Mouse (Mus musculus) CH12.LX (cell line): Measurements from ENCODE around the gene Olfr427. TPM values are rescaled to one million over a fixed set of nuclear protein-coding genes. Genes with fewer than 3 reads are reported as not detected.

ENCODE experiments used
- DNase-seq: peaks from one replicate; pipeline ENCODE4 v3.0.0-alpha.2; 2013; ENCODE audit errors: extremely low read depth
- H3K27ac ChIP-seq: 2 replicates; pipeline ENCODE4 v1.5.1; 2012; ENCODE audit warnings: low read depth, mild to moderate bottlenecking, control low read depth, moderate library complexity; ENCODE audit not compliant: insufficient read depth
- H3K27me3 ChIP-seq: replicated peaks from 2 replicates; pipeline ENCODE3; 2012; ENCODE audit warnings: inconsistent platforms
- H3K36me3 ChIP-seq, 2 experiments: replicated peaks in 1 of 2; 2 replicates each; pipeline versions ENCODE3 to v1.6.1; 2012; ENCODE audit warnings: inconsistent platforms in 1 of 2, low read length in 1 of 2, mild to moderate bottlenecking in 1 of 2, mixed read lengths in 1 of 2, moderate library complexity in 1 of 2; ENCODE audit not compliant: control insufficient read depth in 1 of 2, insufficient read depth in 1 of 2
- H3K4me1 ChIP-seq, 2 experiments: 2 replicates each; pipeline ENCODE4 v1.6.1; 2012; ENCODE audit warnings: inconsistent platforms in 1 of 2, moderate library complexity in 1 of 2; ENCODE audit not compliant: insufficient read depth in 2 of 2, control insufficient read depth in 1 of 2
- H3K4me2 ChIP-seq: 2 replicates; pipeline ENCODE4 v1.6.1; 2012; ENCODE audit warnings: low read depth, mild to moderate bottlenecking, control low read depth; ENCODE audit not compliant: poor library complexity, insufficient read depth, severe bottlenecking
- H3K4me3 ChIP-seq, 3 experiments: fragments of 150-350 bp in 1 of 3; sonication (generic) in 1 of 3; replicated peaks in 1 of 3; 2 replicates each; pipeline versions ENCODE3 to v1.5.1; 2011 to 2012; ENCODE audit warnings: low read depth in 2 of 3, low read length in 2 of 3, mild to moderate bottlenecking in 2 of 3, moderate library complexity in 2 of 3, control low read depth in 1 of 3, improper control_type of control experiment in 1 of 3, inconsistent platforms in 1 of 3, mixed read lengths in 1 of 3; ENCODE audit not compliant: poor library complexity in 1 of 3
- H3K79me2 ChIP-seq: replicated peaks from 2 replicates; pipeline ENCODE4 v1.6.1; 2012; ENCODE audit warnings: mild to moderate bottlenecking, moderate library complexity; ENCODE audit not compliant: control insufficient read depth, poor library complexity, insufficient read depth, severe bottlenecking; ENCODE audit errors: extremely low read depth
- H3K9ac ChIP-seq: 2 replicates; pipeline ENCODE4 v1.6.1; 2012; ENCODE audit warnings: low read depth, mild to moderate bottlenecking, control low read depth, moderate library complexity; ENCODE audit not compliant: insufficient read depth
- H3K9me3 ChIP-seq: replicated peaks from 2 replicates; pipeline ENCODE3; 2012; ENCODE audit warnings: low read length, inconsistent platforms, mixed read lengths
- BHLHE40 ChIP-seq: IDR thresholded peaks from 2 replicates; pipeline ENCODE4 v1.6.1; 2011; ENCODE audit warnings: mild to moderate bottlenecking, low read depth, low read length, improper control_type of control experiment
- CTCF ChIP-seq, 2 experiments: IDR thresholded peaks in 1 of 2; conservative IDR thresholded peaks in 1 of 2; 2 replicates each; pipeline ENCODE4 v1.5.1; 2011 to 2012; ENCODE audit warnings: low read depth in 2 of 2, low read length in 2 of 2, improper control_type of control experiment in 1 of 2, inconsistent platforms in 1 of 2, mild to moderate bottlenecking in 1 of 2, moderate library complexity in 1 of 2
- EP300 ChIP-seq: IDR thresholded peaks from 2 replicates; pipeline ENCODE4 v1.6.1; 2011; ENCODE audit warnings: low read length, improper control_type of control experiment
- ETS1 ChIP-seq: conservative IDR thresholded peaks from 2 replicates; pipeline ENCODE4 v1.6.1; 2012; ENCODE audit warnings: low read depth, mild to moderate bottlenecking, inconsistent platforms, low read length, improper control_type of control experiment, moderate library complexity
- HCFC1 ChIP-seq: IDR thresholded peaks from 2 replicates; pipeline ENCODE4 v1.6.1; 2012; ENCODE audit warnings: low read depth, mild to moderate bottlenecking, inconsistent platforms, low read length, improper control_type of control experiment
- JUND ChIP-seq: conservative IDR thresholded peaks from 2 replicates; pipeline ENCODE4 v1.6.1; 2011; ENCODE audit warnings: low read depth, low read length, improper control_type of control experiment
- KAT2A ChIP-seq: IDR thresholded peaks from 2 replicates; pipeline ENCODE4 v1.6.1; 2012; ENCODE audit warnings: low read length, improper control_type of control experiment, inconsistent platforms; ENCODE audit not compliant: insufficient replicate concordance
- MAFK ChIP-seq: IDR thresholded peaks from 2 replicates; pipeline ENCODE4 v1.6.1; 2011; ENCODE audit warnings: low read length, improper control_type of control experiment; ENCODE audit not compliant: insufficient replicate concordance
- MYC ChIP-seq: IDR thresholded peaks from 2 replicates; pipeline ENCODE4 v1.6.1; 2011; ENCODE audit warnings: low read depth, mild to moderate bottlenecking, improper control_type of control experiment, low read length
- NRF1 ChIP-seq: IDR thresholded peaks from 2 replicates; pipeline ENCODE4 v1.6.1; 2014; ENCODE audit warnings: low read depth, mild to moderate bottlenecking, inconsistent platforms, low read length, improper control_type of control experiment, moderate library complexity
- PAX5 ChIP-seq: IDR thresholded peaks from 2 replicates; pipeline ENCODE4 v1.6.1; 2012; ENCODE audit warnings: low read length, inconsistent platforms, mixed read lengths
- POLR2A ChIP-seq: IDR thresholded peaks from 2 replicates; pipeline ENCODE4 v1.6.1; 2011; ENCODE audit warnings: low read depth, mild to moderate bottlenecking, improper control_type of control experiment, low read length
- POLR2AphosphoS2 ChIP-seq: IDR thresholded peaks from 2 replicates; pipeline ENCODE4 v1.6.1; 2011; ENCODE audit warnings: low read depth, low read length, improper control_type of control experiment
- RAD21 ChIP-seq: IDR thresholded peaks from 2 replicates; pipeline ENCODE4 v1.6.1; 2011; ENCODE audit warnings: low read depth, mild to moderate bottlenecking, low read length, improper control_type of control experiment, moderate library complexity
- RCOR1 ChIP-seq: conservative IDR thresholded peaks from 2 replicates; pipeline ENCODE4 v1.6.1; 2012; ENCODE audit warnings: low read depth, mild to moderate bottlenecking, inconsistent platforms, low read length, improper control_type of control experiment
- TBP ChIP-seq: conservative IDR thresholded peaks from 2 replicates; pipeline ENCODE4 v1.6.1; 2011; ENCODE audit warnings: low read depth, low read length, improper control_type of control experiment
- ZC3H11A ChIP-seq: IDR thresholded peaks from 2 replicates; pipeline ENCODE4 v1.6.1; 2012; ENCODE audit warnings: low read depth, mild to moderate bottlenecking, inconsistent platforms, low read length, improper control_type of control experiment
- ZKSCAN1 ChIP-seq: IDR thresholded peaks from 2 replicates; pipeline ENCODE4 v1.6.1; 2012; ENCODE audit warnings: low read depth, inconsistent platforms, low read length, improper control_type of control experiment, borderline replicate concordance
- ZMIZ1 ChIP-seq: IDR thresholded peaks from 2 replicates; pipeline ENCODE4 v1.6.1; 2012; ENCODE audit warnings: low read depth, mild to moderate bottlenecking, inconsistent platforms, low read length, improper control_type of control experiment
- ZNF384 ChIP-seq: IDR thresholded peaks from 2 replicates; pipeline ENCODE4 v1.6.1; 2012; ENCODE audit warnings: low read depth, low read length, improper control_type of control experiment, inconsistent platforms
- dilution Hi-C: fragments of 300-500 bp; cut with MboI; formaldehyde crosslinking; loops from 2 replicates; pipeline ENCODE4 v1.14.3; 2020; ENCODE audit warnings: low sequenced_read_pairs; ENCODE audit not compliant: extremely low pct_unique_long_range_greater_than_20kb, extremely low pct_ligation_motif_present
- in situ Hi-C: fragments of 300-500 bp; cut with MboI; formaldehyde crosslinking; loops from 3 replicates; pipeline ENCODE4 v1.14.3; 2019; ENCODE audit warnings: low sequenced_read_pairs, low pct_ligation_motif_present, low pct_unique_long_range_greater_than_20kb, mixed read lengths
- polyA plus RNA-seq: library from polyadenylated mRNA; unstranded; fragments of >175 nt; gene quantifications from 2 replicates; pipeline ENCODE4 v1.2.1, GENCODE M21; 2012; ENCODE audit warnings: low read depth; ENCODE audit not compliant: insufficient read length
- total RNA-seq, 2 experiments: library from RNA; depleted of rRNA; stranded (reverse); fragments of 300-350 nt in 1 of 2; fragments of >200 nt in 1 of 2; gene quantifications; 2 replicates each; pipeline ENCODE4 v1.2.3; 2012 to 2014

Olfr427 gene
- total and polyA plus RNA-seq, 3 experiments, result not detected

- DNase-seq, result no peak
- in situ Hi-C loops, result no loop called here
- no peak overlapping the region for H3K4me2 ChIP-seq
- H3K4me3 ChIP-seq, result no peak overlapping the region
- TF ChIP-seq RCOR1 (no peak), NRF1 (no peak), POLR2AphosphoS2 (no peak), ZC3H11A (no peak), RAD21 (no peak), HCFC1 (no peak), CTCF (conservative IDR thresholded peaks at IDR 0.05 in 1 of 2, IDR thresholded peaks at IDR 0.05 in 1 of 2; ENCODE audit: low read depth in 2 of 2, low read length in 2 of 2) (no peak), POLR2A (no peak), MYC (no peak), BHLHE40 (no peak), EP300 (no peak), KAT2A (no peak), MAFK (no peak), ZKSCAN1 (no peak), ZMIZ1 (no peak)
- no peaks in the 10 kb centered on the region for H3K36me3 ChIP-seq
- H3K79me2 ChIP-seq, result no peaks in the 10 kb centered on the region
- dilution Hi-C loops, result no loop called here
- H3K27ac ChIP-seq, result no peak overlapping the region
- H3K9ac ChIP-seq, result no peak overlapping the region
- peaks cover 0 to 18% of the 10 kb centered on the region in 2 experiments; a peak in 2 of 4 replicates for H3K4me1 ChIP-seq
- no peaks in the 10 kb centered on the region for H3K27me3 ChIP-seq
- H3K9me3 ChIP-seq, result no peaks in the 10 kb centered on the region
Measured at GRCm38 (mm10) chr1:174146696-174147095, 50.0 kb downstream of the Olfr427 start.

DNA sequence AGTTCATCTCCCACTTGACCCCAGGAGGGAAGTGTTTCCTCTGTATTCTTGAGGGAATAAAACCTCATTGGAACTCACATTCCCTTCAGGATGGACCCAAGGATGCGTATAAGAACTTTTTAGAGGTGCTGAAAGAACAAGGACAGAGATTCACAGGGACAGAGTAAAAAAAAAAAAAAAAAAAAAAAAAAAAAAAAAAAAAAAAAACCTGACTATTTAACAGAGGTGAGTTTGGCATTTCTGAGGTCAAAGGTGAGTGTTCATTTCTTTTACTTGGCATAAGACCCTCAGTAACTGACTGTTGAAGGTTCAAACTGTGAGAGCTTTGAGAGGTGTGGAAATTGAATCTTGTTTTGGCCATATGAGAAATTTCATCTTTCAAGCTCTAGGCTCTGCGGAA lies 52.6 kb downstream of the Olfr427 start:
- peak; percentile 69 for TF ChIP-seq ZNF384
- TF ChIP-seq JUND, result no peak
- no peak for TF ChIP-seq ZKSCAN1
- TF ChIP-seq CTCF (conservative IDR thresholded peaks at IDR 0.05 in 1 of 2, IDR thresholded peaks at IDR 0.05 in 1 of 2; ENCODE audit: low read depth in 2 of 2, low read length in 2 of 2), result no peak
- no peak for TF ChIP-seq PAX5
- TF ChIP-seq TBP, result no peak
- TF ChIP-seq BHLHE40, result no peak
- no peak for TF ChIP-seq ETS1
- TF ChIP-seq, all 38 proteins: peak for 1
- Histone ChIP-seq H3K4me3 (no peak overlapping the region), H3K27ac (no peak overlapping the region), H3K9ac (no peak overlapping the region), H3K27me3 (no peaks in the 10 kb centered on the region), H3K4me2 (no peak overlapping the region), H3K36me3 (no peaks in the 10 kb centered on the region), H3K4me1 (peaks cover 0 to 15% of the 10 kb centered on the region in 2 experiments; a peak in 2 of 4 replicates), H3K9me3 (no peaks in the 10 kb centered on the region), H3K79me2 (no peaks in the 10 kb centered on the region)
- in situ Hi-C loops (no loop called here), dilution Hi-C loops (no loop called here)
- DNase-seq, result no peak

Other genes starting within 250 kb of the Olfr427 start
- 57.8 and 89.1 TPM in 2 replicates for gene Ifi211, start 183.8 kb upstream of the Olfr427 start, total RNA-seq (2012; rRNA removed)
- gene Ifi211, start 183.8 kb upstream of the Olfr427 start, total RNA-seq (2014; rRNA removed), result 114 and 130 TPM in 2 replicates
- gene Ifi211, start 183.8 kb upstream of the Olfr427 start, polyA plus RNA-seq, result 66.6 and 67.9 TPM in 2 replicates
- 56.8 and 57.9 TPM in 2 replicates for gene Mndal, start 154.4 kb upstream of the Olfr427 start, total RNA-seq (2012; rRNA removed)
- gene Mndal, start 154.4 kb upstream of the Olfr427 start, total RNA-seq (2014; rRNA removed), result 107 and 153 TPM in 2 replicates
- 175 and 183 TPM in 2 replicates for gene Mndal, start 154.4 kb upstream of the Olfr427 start, polyA plus RNA-seq
- gene Ifi203, start 154.2 kb upstream of the Olfr427 start, total RNA-seq (2012; rRNA removed), result 13.3 and 14.2 TPM in 2 replicates
- 27.5 and 35.8 TPM in 2 replicates for gene Ifi203, start 154.2 kb upstream of the Olfr427 start, total RNA-seq (2014; rRNA removed)
- gene Ifi203, start 154.2 kb upstream of the Olfr427 start, polyA plus RNA-seq, result 33.0 and 36.5 TPM in 2 replicates
- not detected in 2 replicates for gene Ifi202b, start 114.1 kb upstream of the Olfr427 start, total RNA-seq (2012; rRNA removed)
- not detected in 2 replicates for gene Ifi202b, start 114.1 kb upstream of the Olfr427 start, total RNA-seq (2014; rRNA removed)
- gene Ifi202b, start 114.1 kb upstream of the Olfr427 start, polyA plus RNA-seq, result not detected in 2 replicates
- 0.13 and 0.17 TPM in 2 replicates for gene Ifi205, start 65.1 kb upstream of the Olfr427 start, total RNA-seq (2012; rRNA removed)
- 0.35 and 0.45 TPM in 2 replicates for gene Ifi205, start 65.1 kb upstream of the Olfr427 start, total RNA-seq (2014; rRNA removed)
- gene Ifi205, start 65.1 kb upstream of the Olfr427 start, polyA plus RNA-seq, result 0.17 and 0.45 TPM in 2 replicates
- gene Olfr433, start 56.2 kb upstream of the Olfr427 start, total RNA-seq (2012; rRNA removed), result 0.34 and 0.51 TPM in 2 replicates
- 0.43 and 0.47 TPM in 2 replicates for gene Olfr433, start 56.2 kb upstream of the Olfr427 start, total RNA-seq (2014; rRNA removed)
- gene Olfr433, start 56.2 kb upstream of the Olfr427 start, polyA plus RNA-seq, result 0.37 and 0.54 TPM in 2 replicates
- not detected in 2 replicates for gene Olfr432, start 47.7 kb upstream of the Olfr427 start, total RNA-seq (2012; rRNA removed)
- 0.04 and 0.05 TPM in 2 replicates for gene Olfr432, start 47.7 kb upstream of the Olfr427 start, total RNA-seq (2014; rRNA removed)
- gene Olfr432, start 47.7 kb upstream of the Olfr427 start, polyA plus RNA-seq, result 0.07 and 0.13 TPM in 2 replicates
- not detected in 2 replicates for gene Olfr430, start 30.3 kb upstream of the Olfr427 start, total RNA-seq (2012; rRNA removed)
- not detected in 2 replicates for gene Olfr430, start 30.3 kb upstream of the Olfr427 start, total RNA-seq (2014; rRNA removed)
- gene Olfr430, start 30.3 kb upstream of the Olfr427 start, polyA plus RNA-seq, result not detected in 2 replicates
- gene Olfr429, start 12.6 kb upstream of the Olfr427 start, total RNA-seq (2012; rRNA removed), result not detected in 2 replicates
- gene Olfr429, start 12.6 kb upstream of the Olfr427 start, total RNA-seq (2014; rRNA removed), result not detected in 2 replicates
- not detected in 2 replicates for gene Olfr429, start 12.6 kb upstream of the Olfr427 start, polyA plus RNA-seq
- not detected in 2 replicates for gene Olfr231, start 24.3 kb downstream of the Olfr427 start, total RNA-seq (2012; rRNA removed)
- gene Olfr231, start 24.3 kb downstream of the Olfr427 start, total RNA-seq (2014; rRNA removed), result not detected in 2 replicates
- not detected in 2 replicates for gene Olfr231, start 24.3 kb downstream of the Olfr427 start, polyA plus RNA-seq
- gene Olfr424, start 34.6 kb downstream of the Olfr427 start, total RNA-seq (2012; rRNA removed), result not detected in 2 replicates
- gene Olfr424, start 34.6 kb downstream of the Olfr427 start, total RNA-seq (2014; rRNA removed), result not detected in 2 replicates
- not detected in 2 replicates for gene Olfr424, start 34.6 kb downstream of the Olfr427 start, polyA plus RNA-seq
- gene Olfr420, start 58.7 kb downstream of the Olfr427 start, total RNA-seq (2012; rRNA removed), result not detected in 2 replicates
- not detected in 2 replicates for gene Olfr420, start 58.7 kb downstream of the Olfr427 start, total RNA-seq (2014; rRNA removed)
- gene Olfr420, start 58.7 kb downstream of the Olfr427 start, polyA plus RNA-seq, result 0.73 and 1.1 TPM in 2 replicates
- 0.81 and 0.84 TPM in 2 replicates for gene Spta1, start 75.9 kb downstream of the Olfr427 start, total RNA-seq (2012; rRNA removed)
- gene Spta1, start 75.9 kb downstream of the Olfr427 start, total RNA-seq (2014; rRNA removed), result 1.2 and 1.6 TPM in 2 replicates
- 16.0 TPM in 2 replicates for gene Spta1, start 75.9 kb downstream of the Olfr427 start, polyA plus RNA-seq
- gene Olfr419, start 155.2 kb downstream of the Olfr427 start, total RNA-seq (2012; rRNA removed), result not detected in 2 replicates
- gene Olfr419, start 155.2 kb downstream of the Olfr427 start, total RNA-seq (2014; rRNA removed), result not detected in 2 replicates
- gene Olfr419, start 155.2 kb downstream of the Olfr427 start, polyA plus RNA-seq, result not detected in 2 replicates
- not detected in 2 replicates for gene Mptx1, start 233.6 kb downstream of the Olfr427 start, total RNA-seq (2012; rRNA removed)
- not detected in 2 replicates for gene Mptx1, start 233.6 kb downstream of the Olfr427 start, total RNA-seq (2014; rRNA removed)
- not detected in 2 replicates for gene Mptx1, start 233.6 kb downstream of the Olfr427 start, polyA plus RNA-seq